Mouse (Mus musculus): Measurements from ENCODE around the gene Ccdc170. TPM values are rescaled to one million over a fixed set of nuclear protein-coding genes. Genes with fewer than 3 reads are reported as not detected.
A peak's percentile ranks its signal among the peaks of the same experiment; 100 is the strongest.
"Not testable (repeated sequence)": the region's sequence is repeated elsewhere in the genome, so short reads cannot be mapped to it uniquely, and the experiment has no call there.

Ccdc170 gene
- not detected in 2 replicates for polyA plus RNA-seq (2012; rRNA removed)

- H3K4me1 ChIP-seq (ENCODE audit: control insufficient read depth, insufficient read depth, insufficient read length): no peaks in the 10 kb centered on the region
- H3K4me3 ChIP-seq (ENCODE audit: extremely low read depth, insufficient read depth, insufficient read length): no peak within 1 kb of the TSS
- no peak within 1 kb of the TSS for H3K27ac ChIP-seq (ENCODE audit: insufficient read depth, low read length)
- no peaks in the 10 kb centered on the region for H3K27me3 ChIP-seq (ENCODE audit: control insufficient read depth, insufficient read depth, low read length)
- 92% methylated on average over 11 of the region's 11 CpGs for WGBS
- TF ChIP-seq POLR2A (IDR thresholded peaks at IDR 0.05; ENCODE audit: low read depth, low read length) (no peak), CTCF (IDR thresholded peaks at IDR 0.05; ENCODE audit: extremely low read depth, insufficient read depth, insufficient read length, insufficient replicate concordance) (no peak)
- no peak for DNase-seq (ENCODE audit: low read depth in 1 of 2, low spot score in 2 of 2)
- no peaks in the 10 kb centered on the region for H3K36me3 ChIP-seq (ENCODE audit: control insufficient read depth, insufficient read depth, low read length)
Observed at GRCm38 (mm10) chr10:4482355-4482754, at the start of gene Ccdc170. Gene Ccdc170 (plus strand): TSS chr10:4482502.

- Histone ChIP-seq H3K4me1 (ENCODE audit: control insufficient read depth, insufficient read depth, insufficient read length) (peaks cover 9% of the 10 kb centered on the region; the same call in 1 of the 2 replicates), H3K27ac (ENCODE audit: insufficient read depth, low read length) (peak overlapping the region; percentile 93), H3K27me3 (ENCODE audit: control insufficient read depth, insufficient read depth, low read length) (no peaks in the 10 kb centered on the region), H3K36me3 (ENCODE audit: control insufficient read depth, insufficient read depth, low read length) (peaks cover 2% of the 10 kb centered on the region; the same call in 1 of the 2 replicates), H3K4me3 (ENCODE audit: extremely low read depth, insufficient read depth, insufficient read length) (peak overlapping the region; percentile 76)
- WGBS: 3% methylated on average over 19 of the region's 19 CpGs
- peak in 1 of 2 experiments; percentile 30 for DNase-seq (ENCODE audit: low read depth in 1 of 2, low spot score in 2 of 2)
- no peak for TF ChIP-seq CTCF (IDR thresholded peaks at IDR 0.05; ENCODE audit: extremely low read depth, insufficient read depth, insufficient read length, insufficient replicate concordance)
- TF ChIP-seq POLR2A (IDR thresholded peaks at IDR 0.05; ENCODE audit: low read depth, low read length): no peak
Observed at GRCm38 (mm10) chr10:4432996-4433755, 49.1 kb upstream of the Ccdc170 start.

GRCm38 (mm10) chr10:4433871-4434270, 48.4 kb upstream of the Ccdc170 start:
- H3K4me1 ChIP-seq (ENCODE audit: control insufficient read depth, insufficient read depth, insufficient read length); H3K36me3 ChIP-seq (ENCODE audit: control insufficient read depth, insufficient read depth, low read length); H3K27me3 ChIP-seq (ENCODE audit: control insufficient read depth, insufficient read depth, low read length); DNase-seq (ENCODE audit: low read depth in 1 of 2, low spot score in 2 of 2): not testable (repeated sequence)
- Histone ChIP-seq H3K4me3 (ENCODE audit: extremely low read depth, insufficient read depth, insufficient read length) (0 out of 2 replicates have a peak overlapping the region, but pooled peaks have one; percentile 11), H3K27ac (ENCODE audit: insufficient read depth, low read length) (peak overlapping the region; percentile 81)
- 51% methylated on average over 2 of the region's 2 CpGs for WGBS

GRCm38 (mm10) chr10:4435416-4435815, 46.9 kb upstream of the Ccdc170 start:
- Histone ChIP-seq H3K27ac (ENCODE audit: insufficient read depth, low read length) (no peak overlapping the region), H3K4me3 (ENCODE audit: extremely low read depth, insufficient read depth, insufficient read length) (no peak overlapping the region), H3K4me1 (ENCODE audit: control insufficient read depth, insufficient read depth, insufficient read length) (peaks cover 9% of the 10 kb centered on the region; the same call in 1 of the 2 replicates), H3K36me3 (ENCODE audit: control insufficient read depth, insufficient read depth, low read length) (peaks cover 16% of the 10 kb centered on the region), H3K27me3 (ENCODE audit: control insufficient read depth, insufficient read depth, low read length) (no peaks in the 10 kb centered on the region)
- whole genome bisulfite sequencing: 80% methylated on average over 3 of the region's 3 CpGs
- no peak for TF ChIP-seq POLR2A (IDR thresholded peaks at IDR 0.05; ENCODE audit: low read depth, low read length)
- TF ChIP-seq CTCF (IDR thresholded peaks at IDR 0.05; ENCODE audit: extremely low read depth, insufficient read depth, insufficient read length, insufficient replicate concordance): no peak
- DNase-seq (ENCODE audit: low read depth in 1 of 2, low spot score in 2 of 2): no peak

GRCm38 (mm10) chr10:4456409-4456808, 25.9 kb upstream of the Ccdc170 start:
- H3K27ac ChIP-seq (ENCODE audit: insufficient read depth, low read length): no peak overlapping the region
- no peak overlapping the region for H3K4me3 ChIP-seq (ENCODE audit: extremely low read depth, insufficient read depth, insufficient read length)
- no peak for TF ChIP-seq CTCF (IDR thresholded peaks at IDR 0.05; ENCODE audit: extremely low read depth, insufficient read depth, insufficient read length, insufficient replicate concordance)
- TF ChIP-seq POLR2A (IDR thresholded peaks at IDR 0.05; ENCODE audit: low read depth, low read length): no peak
- WGBS: 24% methylated on average over 4 of the region's 4 CpGs
- H3K4me1 ChIP-seq (ENCODE audit: control insufficient read depth, insufficient read depth, insufficient read length): peaks cover 12% of the 10 kb centered on the region
- H3K27me3 ChIP-seq (ENCODE audit: control insufficient read depth, insufficient read depth, low read length): no peaks in the 10 kb centered on the region
- DNase-seq (ENCODE audit: low read depth in 1 of 2, low spot score in 2 of 2): no peak
- H3K36me3 ChIP-seq (ENCODE audit: control insufficient read depth, insufficient read depth, low read length): peaks cover 14% of the 10 kb centered on the region

- 79% methylated on average over 2 of the region's 2 CpGs for WGBS
- Histone ChIP-seq H3K27me3 (ENCODE audit: control insufficient read depth, insufficient read depth, low read length) (no peaks in the 10 kb centered on the region), H3K36me3 (ENCODE audit: control insufficient read depth, insufficient read depth, low read length) (no peaks in the 10 kb centered on the region), H3K4me1 (ENCODE audit: control insufficient read depth, insufficient read depth, insufficient read length) (peaks cover 12% of the 10 kb centered on the region), H3K4me3 (ENCODE audit: extremely low read depth, insufficient read depth, insufficient read length) (no peak overlapping the region), H3K27ac (ENCODE audit: insufficient read depth, low read length) (no peak overlapping the region)
- no peak for DNase-seq (ENCODE audit: low read depth in 1 of 2, low spot score in 2 of 2)
- no peak for TF ChIP-seq CTCF (IDR thresholded peaks at IDR 0.05; ENCODE audit: extremely low read depth, insufficient read depth, insufficient read length, insufficient replicate concordance)
Observed at GRCm38 (mm10) chr10:4460201-4460600, 22.1 kb upstream of the Ccdc170 start.

- Histone ChIP-seq H3K4me3 (ENCODE audit: extremely low read depth, insufficient read depth, insufficient read length) (no peak overlapping the region), H3K4me1 (ENCODE audit: control insufficient read depth, insufficient read depth, insufficient read length) (no peaks in the 10 kb centered on the region; the same call in 1 of the 2 replicates), H3K36me3 (ENCODE audit: control insufficient read depth, insufficient read depth, low read length) (no peaks in the 10 kb centered on the region), H3K27ac (ENCODE audit: insufficient read depth, low read length) (no peak overlapping the region), H3K27me3 (ENCODE audit: control insufficient read depth, insufficient read depth, low read length) (no peaks in the 10 kb centered on the region)
- no peak for DNase-seq (ENCODE audit: low read depth in 1 of 2, low spot score in 2 of 2)
- TF ChIP-seq CTCF (IDR thresholded peaks at IDR 0.05; ENCODE audit: extremely low read depth, insufficient read depth, insufficient read length, insufficient replicate concordance): no peak
- TF ChIP-seq POLR2A (IDR thresholded peaks at IDR 0.05; ENCODE audit: low read depth, low read length): no peak
- 92% methylated on average over 7 of the region's 7 CpGs for whole genome bisulfite sequencing
Observed at GRCm38 (mm10) chr10:4465799-4466198, 16.5 kb upstream of the Ccdc170 start.
